ENCODE assay signal across 8 mouse cellular contexts in genomic region chr3:88512896-88513545, GRCm38 (mm10). TPM values are rescaled to one million over a fixed set of nuclear protein-coding genes. Genes with fewer than 3 reads are reported as not detected.
A peak's percentile ranks its signal among the peaks of the same experiment; 100 is the strongest.
DNase-seq lines count a peak whose midpoint lies in the region; ATAC-seq and TF ChIP-seq lines count a peak whose summit lies in the region.

No protein-coding gene starts in this region.

- no peak for TF ChIP-seq POLR2A in limb, embryonic 14.5 days (IDR thresholded peaks at IDR 0.05; ENCODE audit: borderline replicate concordance, extremely low read depth, insufficient read depth, insufficient read length)

- ATAC-seq in embryonic facial prominence, embryonic 13.5 days (ENCODE audit: insufficient number of reproducible peaks, insufficient read depth, low FRiP score, low TSS enrichment, low read depth) = peak; percentile 41
- no peak for ATAC-seq in limb, embryonic 14.5 days (ENCODE audit: low FRiP score, low read depth)
- ATAC-seq in monocyte, adult 5-6 weeks (replicated peaks; ENCODE audit: insufficient number of reproducible peaks, low FRiP score, low TSS enrichment, poor library complexity, severe bottlenecking) = no peak

- H3K27ac ChIP-seq in embryonic facial prominence, embryonic 13.5 days = peak overlapping the region; percentile 93
- H3K27ac ChIP-seq in limb, embryonic 14.5 days (replicated peaks; ENCODE audit: low read depth, low read length) = peak overlapping the region; percentile 77

- WGBS in embryonic facial prominence, embryonic 13.5 days = 15% methylated on average over 14 of the region's 15 CpGs
- WGBS in limb, embryonic 14.5 days = 29% methylated on average over 12 of the region's 15 CpGs

- no peaks in the 10 kb centered on the region for H3K9me3 ChIP-seq in embryonic facial prominence, embryonic 13.5 days
- no peaks in the 10 kb centered on the region for H3K9me3 ChIP-seq in limb, embryonic 14.5 days (ENCODE audit: control insufficient read depth, low read length)

- peak overlapping the region; percentile 54; the same call in 1 of the 2 replicates for H3K9ac ChIP-seq in embryonic facial prominence, embryonic 13.5 days
- no peak overlapping the region for H3K9ac ChIP-seq in limb, embryonic 14.5 days (ENCODE audit: low read depth, low read length, severe bottlenecking)

- H3K27me3 ChIP-seq in embryonic facial prominence, embryonic 13.5 days = no peaks in the 10 kb centered on the region
- H3K27me3 ChIP-seq in limb, embryonic 14.5 days (ENCODE audit: control insufficient read depth, insufficient read depth, low read length) = no peaks in the 10 kb centered on the region

- intact Hi-C loops in heart, postnatal 36 days (cut with DNase I) = no loop called here

- peaks cover 58% of the 10 kb centered on the region for H3K4me1 ChIP-seq in embryonic facial prominence, embryonic 13.5 days
- H3K4me1 ChIP-seq in limb, embryonic 14.5 days (ENCODE audit: control insufficient read depth, insufficient read depth, low read length) = peaks cover 52% of the 10 kb centered on the region

- DNase-seq in heart, adult 11 months = peak; percentile 94
- no peak for DNase-seq in heart, postnatal 36 days
- peak; percentile 47 for DNase-seq in 416B (ENCODE audit: low read depth)
- DNase-seq in limb, embryonic 14.5 days (ENCODE audit: low spot score) = peak; percentile 51
- no peak for DNase-seq in layer of hippocampus, postnatal 25 days (ENCODE audit: extremely low spot score in 1 of 2, low spot score in 1 of 2)
- no peak for DNase-seq in yolk sac, embryonic 10.5 days (ENCODE audit: low spot score)

- H3K4me3 ChIP-seq in embryonic facial prominence, embryonic 13.5 days = peak overlapping the region; percentile 14; the same call in 1 of the 2 replicates
- H3K4me3 ChIP-seq in limb, embryonic 14.5 days (replicated peaks; ENCODE audit: low read length) = no peak overlapping the region

- no peaks in the 10 kb centered on the region for H3K36me3 ChIP-seq in embryonic facial prominence, embryonic 13.5 days
- H3K36me3 ChIP-seq in limb, embryonic 14.5 days (ENCODE audit: control insufficient read depth, insufficient read depth, low read length) = no peaks in the 10 kb centered on the region

- H3K4me2 ChIP-seq in embryonic facial prominence, embryonic 13.5 days = peak overlapping the region; percentile 44
- H3K4me2 ChIP-seq in limb, embryonic 14.5 days (replicated peaks; ENCODE audit: low read depth, low read length, severe bottlenecking) = no peak overlapping the region; the same call in 1 of the 2 replicates

RNA-seq across cellular contexts. Expression of gene Lmna, which starts 3.3 kb away (rescaled TPM):
- 100 to 1,000 TPM; 121 to 130 TPM for total RNA-seq in heart, postnatal 36 days (2021)
- polyA plus RNA-seq in embryonic facial prominence, embryonic 13.5 days (2015; fragmentation: Nextera tagmentation; extraction: Ambion mirVana) = 311 and 321 TPM in 2 replicates
- polyA plus RNA-seq in limb, embryonic 14.5 days (2012; rRNA removed) = 238 and 364 TPM in 2 replicates
- polyA plus RNA-seq in limb, embryonic 14.5 days (2014; fragmentation: Nextera tagmentation; extraction: Ambion mirVana) = 378 and 402 TPM in 2 replicates
- total RNA-seq in layer of hippocampus, postnatal 25 days (2021) = 10 to 100 TPM; 35.6 to 38.8 TPM
- 28.1 to 43.4 TPM (median 40.8 TPM) in 3 replicates for total RNA-seq in monocyte, adult 5-6 weeks (2017)

RNA-seq across cellular contexts. Expression of gene Mex3a, which starts 19.2 kb away (rescaled TPM):
- under 1 TPM; 0.22 to 0.58 TPM for total RNA-seq in heart, postnatal 36 days (2021)
- 32.2 and 33.4 TPM in 2 replicates for polyA plus RNA-seq in embryonic facial prominence, embryonic 13.5 days (2015; fragmentation: Nextera tagmentation; extraction: Ambion mirVana)
- polyA plus RNA-seq in limb, embryonic 14.5 days (2012; rRNA removed) = 49.3 and 60.8 TPM in 2 replicates
- polyA plus RNA-seq in limb, embryonic 14.5 days (2014; fragmentation: Nextera tagmentation; extraction: Ambion mirVana) = 26.7 and 33.1 TPM in 2 replicates
- total RNA-seq in layer of hippocampus, postnatal 25 days (2021) = 1 to 10 TPM; 4.3 to 4.6 TPM
- 0.19 to 0.39 TPM in 2 of 3 replicates, not detected in the other for total RNA-seq in monocyte, adult 5-6 weeks (2017)

RNA-seq across cellular contexts. Expression of gene Rab25, which starts 35.1 kb away (rescaled TPM):
- not detected for total RNA-seq in heart, postnatal 36 days (2021)
- polyA plus RNA-seq in embryonic facial prominence, embryonic 13.5 days (2015; fragmentation: Nextera tagmentation; extraction: Ambion mirVana) = 18.6 and 19.5 TPM in 2 replicates
- polyA plus RNA-seq in limb, embryonic 14.5 days (2012; rRNA removed) = 27.0 and 35.0 TPM in 2 replicates
- polyA plus RNA-seq in limb, embryonic 14.5 days (2014; fragmentation: Nextera tagmentation; extraction: Ambion mirVana) = 52.7 and 70.4 TPM in 2 replicates
- total RNA-seq in layer of hippocampus, postnatal 25 days (2021) = not detected
- total RNA-seq in monocyte, adult 5-6 weeks (2017) = 0.97 TPM in 1 of 3 replicates, not detected in the others

RNA-seq across cellular contexts. Expression of gene Lamtor2, which starts 39.9 kb away (rescaled TPM):
- 10 to 100 TPM; 94.6 to 99.1 TPM for total RNA-seq in heart, postnatal 36 days (2021)
- polyA plus RNA-seq in embryonic facial prominence, embryonic 13.5 days (2015; fragmentation: Nextera tagmentation; extraction: Ambion mirVana) = 164 and 169 TPM in 2 replicates
- polyA plus RNA-seq in limb, embryonic 14.5 days (2012; rRNA removed) = 92.5 and 117 TPM in 2 replicates
- polyA plus RNA-seq in limb, embryonic 14.5 days (2014; fragmentation: Nextera tagmentation; extraction: Ambion mirVana) = 100 and 103 TPM in 2 replicates
- 100 to 1,000 TPM in 1 of 2 experiments, 10 to 100 TPM in 1; 99.5 to 115 TPM for total RNA-seq in layer of hippocampus, postnatal 25 days (2021)
- 61.5 to 63.7 TPM (median 63.2 TPM) in 3 replicates for total RNA-seq in monocyte, adult 5-6 weeks (2017)

RNA-seq across cellular contexts. Expression of gene Ubqln4, which starts 40.5 kb away (rescaled TPM):
- 10 to 100 TPM; 65.0 to 75.6 TPM for total RNA-seq in heart, postnatal 36 days (2021)
- 43.0 and 44.6 TPM in 2 replicates for polyA plus RNA-seq in embryonic facial prominence, embryonic 13.5 days (2015; fragmentation: Nextera tagmentation; extraction: Ambion mirVana)
- 90.4 and 112 TPM in 2 replicates for polyA plus RNA-seq in limb, embryonic 14.5 days (2012; rRNA removed)
- polyA plus RNA-seq in limb, embryonic 14.5 days (2014; fragmentation: Nextera tagmentation; extraction: Ambion mirVana) = 52.5 and 57.8 TPM in 2 replicates
- total RNA-seq in layer of hippocampus, postnatal 25 days (2021) = 100 to 1,000 TPM; 113 to 114 TPM
- total RNA-seq in monocyte, adult 5-6 weeks (2017) = 14.7 to 25.7 TPM (median 19.6 TPM) in 3 replicates

Comparison
In these comparisons a context has a peak if more than half of its experiments do, and no peak if none do; other contexts are left out.
1. DNase-seq: peak in heart, adult 11 months (single experiment), 416B (single experiment) and limb, embryonic 14.5 days (single experiment); none in heart, postnatal 36 days (0 of 2), layer of hippocampus, postnatal 25 days (0 of 2) and yolk sac, embryonic 10.5 days (single experiment).